Mouse (Mus musculus): ENCODE measurements around the gene Myom3. TPM values are rescaled to one million over a fixed set of nuclear protein-coding genes. Genes with fewer than 3 reads are reported as not detected.
"Not testable (repeated sequence)": the region's sequence is repeated elsewhere in the genome, so short reads cannot be mapped to it uniquely, and the experiment has no call there.

Gene Myom3
- polyA plus RNA-seq (2014; fragmentation: Nextera tagmentation; extraction: Ambion mirVana) = 0.17 TPM in 1 of 2 replicates, not detected in the other

DNA sequence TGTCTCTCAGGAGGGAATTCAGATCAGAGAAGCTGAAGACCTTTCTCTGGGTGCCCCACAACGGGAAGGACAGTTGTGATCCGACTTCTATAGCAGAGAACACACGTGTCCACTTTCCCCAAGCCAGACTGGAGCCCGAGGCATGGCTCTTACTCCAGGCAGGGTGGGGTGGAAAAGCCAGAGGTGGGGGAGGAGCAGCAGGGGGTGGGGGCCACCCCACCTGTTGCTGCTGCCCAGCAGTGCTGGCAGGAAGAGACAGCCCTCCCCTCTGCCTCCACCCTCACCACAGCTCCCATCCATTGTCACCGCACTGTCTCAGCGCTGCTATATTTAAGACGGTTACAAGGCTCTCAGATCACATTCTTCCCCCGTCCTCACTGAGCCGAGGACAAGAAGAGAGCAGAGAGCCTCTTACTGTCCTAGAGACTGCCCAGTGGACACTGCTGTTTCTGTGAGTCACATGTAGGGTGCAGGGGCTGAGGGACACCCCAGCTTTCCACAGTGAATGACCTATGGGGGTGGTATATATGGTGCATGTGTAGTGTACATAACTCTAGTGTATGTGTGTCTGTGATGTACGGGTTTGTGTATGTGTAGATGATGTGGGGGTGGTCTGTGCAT, at the start of gene Myom3:
Gene Myom3 (plus strand): TSS at position 360 of the 621 bp plus-strand sequence.
- Histone ChIP-seq H3K27me3 (ENCODE audit: control insufficient read depth, insufficient read depth, low read length) (no peaks in the 10 kb centered on the region), H3K36me3 (ENCODE audit: control insufficient read depth, insufficient read depth, low read length) (no peaks in the 10 kb centered on the region), H3K9me3 (ENCODE audit: control insufficient read depth, low read length) (no peaks in the 10 kb centered on the region), H3K4me2 (ENCODE audit: low read depth, low read length, severe bottlenecking) (no peak within 1 kb of the TSS), H3K4me1 (replicated peaks; ENCODE audit: control insufficient read depth, insufficient read depth, low read length) (no peaks in the 10 kb centered on the region), H3K27ac (ENCODE audit: low read depth, low read length) (no peak within 1 kb of the TSS), H3K9ac (ENCODE audit: low read length) (no peak within 1 kb of the TSS), H3K4me3 (ENCODE audit: low read depth, low read length) (no peak within 1 kb of the TSS)
- ATAC-seq (replicated peaks; ENCODE audit: low FRiP score) = no peak
- WGBS = 67% methylated on average over 10 of the region's 10 CpGs
- no peak for DNase-seq (ENCODE audit: low spot score)

DNA sequence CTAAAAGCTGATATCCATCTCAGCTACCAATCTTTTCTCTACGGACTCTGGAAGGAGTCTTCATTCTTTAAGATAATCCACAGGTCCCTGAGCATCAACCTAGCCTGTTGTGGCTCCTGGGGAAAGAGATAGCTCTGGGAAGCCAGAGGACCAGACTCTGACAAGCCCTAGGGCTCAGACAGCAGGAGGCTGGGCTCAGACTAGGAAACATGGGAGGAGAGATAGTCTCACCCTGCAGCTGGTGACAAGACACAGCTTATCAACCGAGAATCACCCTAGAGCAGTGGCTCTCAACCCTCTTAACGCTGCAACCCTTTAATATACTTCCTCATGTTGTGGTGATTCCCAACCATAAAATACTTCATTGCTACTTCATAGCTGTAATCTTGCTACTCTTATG, 49.1 kb upstream of the Myom3 start:
- H3K27me3 ChIP-seq (ENCODE audit: control insufficient read depth, insufficient read depth, low read length) = no peaks in the 10 kb centered on the region
- no peaks in the 10 kb centered on the region for H3K4me1 ChIP-seq (replicated peaks; ENCODE audit: control insufficient read depth, insufficient read depth, low read length)
- H3K4me2 ChIP-seq (ENCODE audit: low read depth, low read length, severe bottlenecking) = no peak overlapping the region
- H3K9ac ChIP-seq (ENCODE audit: low read length) = no peak overlapping the region
- no peak for DNase-seq (ENCODE audit: low spot score)
- H3K27ac ChIP-seq (ENCODE audit: low read depth, low read length) = no peak overlapping the region
- no peak overlapping the region for H3K4me3 ChIP-seq (ENCODE audit: low read depth, low read length)
- H3K9me3 ChIP-seq (ENCODE audit: control insufficient read depth, low read length) = no peaks in the 10 kb centered on the region
- no peak for ATAC-seq (replicated peaks; ENCODE audit: low FRiP score)
- WGBS = 86% methylated on average over 3 of the region's 3 CpGs
- no peaks in the 10 kb centered on the region for H3K36me3 ChIP-seq (ENCODE audit: control insufficient read depth, insufficient read depth, low read length)

DNA sequence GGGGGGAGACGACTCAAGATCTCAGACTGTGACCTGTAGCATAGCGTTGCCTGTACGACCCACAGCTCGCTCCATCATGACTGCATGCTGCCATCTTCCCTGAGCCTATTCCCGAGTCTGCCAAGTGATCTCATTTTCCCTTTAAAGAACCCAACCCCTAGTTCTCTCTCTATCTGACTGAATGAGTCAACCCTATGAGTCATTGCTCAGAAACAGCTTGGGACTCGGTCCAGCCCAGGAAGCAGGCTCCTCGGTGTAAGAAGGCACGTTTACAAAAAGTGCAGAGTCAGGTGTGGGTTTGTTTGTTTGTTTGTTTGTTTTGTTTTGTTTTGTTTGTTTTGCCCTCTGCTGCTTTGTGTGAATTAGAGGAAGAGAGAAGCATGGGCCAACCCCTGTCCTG, 44.7 kb upstream of the Myom3 start:
- 90% methylated on average over 8 of the region's 8 CpGs for WGBS
- Histone ChIP-seq H3K36me3 (ENCODE audit: control insufficient read depth, insufficient read depth, low read length) (no peaks in the 10 kb centered on the region), H3K27me3 (ENCODE audit: control insufficient read depth, insufficient read depth, low read length) (no peaks in the 10 kb centered on the region), H3K9me3 (ENCODE audit: control insufficient read depth, low read length) (no peaks in the 10 kb centered on the region), H3K27ac (ENCODE audit: low read depth, low read length) (no peak overlapping the region), H3K9ac (ENCODE audit: low read length) (no peak overlapping the region), H3K4me2 (ENCODE audit: low read depth, low read length, severe bottlenecking) (no peak overlapping the region), H3K4me1 (replicated peaks; ENCODE audit: control insufficient read depth, insufficient read depth, low read length) (no peaks in the 10 kb centered on the region), H3K4me3 (ENCODE audit: low read depth, low read length) (no peak overlapping the region)
- ATAC-seq (replicated peaks; ENCODE audit: low FRiP score) (no peak), DNase-seq (ENCODE audit: low spot score) (no peak)

DNA sequence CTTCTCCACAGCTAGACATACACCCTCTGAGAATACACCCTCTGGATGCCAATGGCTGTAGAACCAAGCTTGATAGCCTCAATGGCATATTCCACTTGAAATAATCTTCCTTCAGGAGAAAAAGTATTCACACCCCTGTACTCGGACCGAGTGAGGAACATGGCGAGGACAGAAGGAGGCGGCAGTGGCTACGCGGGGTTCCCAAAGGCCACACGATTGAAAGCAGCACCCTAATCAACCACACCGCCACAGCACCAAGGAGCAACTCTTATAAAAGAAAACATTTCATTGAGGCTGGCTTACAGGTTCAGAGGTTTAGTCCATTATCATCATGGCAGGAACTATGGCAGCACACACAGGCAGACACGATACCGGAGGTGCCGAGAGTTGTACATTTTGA, 43.1 kb upstream of the Myom3 start:
- not testable (repeated sequence) for ATAC-seq (replicated peaks; ENCODE audit: low FRiP score)

DNA sequence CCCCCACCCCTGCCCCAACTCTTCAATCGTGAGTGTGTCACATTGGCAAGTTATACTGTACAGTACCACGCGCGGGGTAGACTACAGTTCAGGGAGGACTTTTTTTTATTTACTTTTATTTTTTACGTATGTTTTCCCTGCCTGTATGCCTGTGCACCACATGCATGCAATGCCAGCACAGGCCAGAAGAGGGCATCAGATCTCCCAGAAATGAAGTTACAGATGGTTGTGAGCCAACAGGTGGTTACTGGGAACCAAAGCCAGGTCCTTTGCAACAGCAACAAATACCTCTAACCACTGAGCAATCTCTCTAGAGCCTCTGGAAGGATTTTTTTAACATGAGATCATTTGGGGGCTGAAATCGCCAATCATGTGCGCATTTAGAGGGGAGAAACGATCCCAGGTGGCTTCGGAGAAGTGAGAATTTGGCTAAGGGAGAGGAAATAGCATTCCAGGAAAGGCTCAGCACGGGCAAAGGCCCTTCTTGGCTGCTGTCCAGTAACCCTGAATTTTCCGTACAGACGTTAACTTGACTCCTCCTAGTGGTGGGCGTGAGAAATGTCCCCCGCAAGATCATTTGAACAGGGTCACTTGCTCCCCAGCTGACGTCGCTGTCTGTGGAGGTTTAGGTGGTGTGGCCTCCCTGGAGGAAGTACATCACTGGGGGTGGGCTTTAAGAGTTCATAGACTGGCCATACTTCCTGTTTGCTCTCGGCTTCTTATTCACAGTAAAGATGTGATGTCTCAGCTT, 36.8 kb upstream of the Myom3 start:
- 80% methylated on average over 17 of the region's 17 CpGs for WGBS
- Histone ChIP-seq H3K27me3 (ENCODE audit: control insufficient read depth, insufficient read depth, low read length) (no peaks in the 10 kb centered on the region), H3K27ac (ENCODE audit: low read depth, low read length) (no peak overlapping the region), H3K36me3 (ENCODE audit: control insufficient read depth, insufficient read depth, low read length) (no peaks in the 10 kb centered on the region), H3K9ac (ENCODE audit: low read length) (no peak overlapping the region), H3K9me3 (ENCODE audit: control insufficient read depth, low read length) (no peaks in the 10 kb centered on the region), H3K4me2 (ENCODE audit: low read depth, low read length, severe bottlenecking) (no peak overlapping the region), H3K4me1 (replicated peaks; ENCODE audit: control insufficient read depth, insufficient read depth, low read length) (peaks cover 4% of the 10 kb centered on the region; the same call in 1 of the 2 replicates), H3K4me3 (ENCODE audit: low read depth, low read length) (no peak overlapping the region)
- ATAC-seq (replicated peaks; ENCODE audit: low FRiP score) (no peak), DNase-seq (ENCODE audit: low spot score) (no peak)

More for the DNA sequence above, 43.1 kb upstream of the Myom3 start:
- 96% methylated on average over 11 of the region's 11 CpGs for WGBS
- H3K4me1 ChIP-seq (replicated peaks; ENCODE audit: control insufficient read depth, insufficient read depth, low read length); H3K4me3 ChIP-seq (ENCODE audit: low read depth, low read length); H3K27me3 ChIP-seq (ENCODE audit: control insufficient read depth, insufficient read depth, low read length); DNase-seq (ENCODE audit: low spot score); H3K36me3 ChIP-seq (ENCODE audit: control insufficient read depth, insufficient read depth, low read length); H3K4me2 ChIP-seq (ENCODE audit: low read depth, low read length, severe bottlenecking); H3K27ac ChIP-seq (ENCODE audit: low read depth, low read length); H3K9me3 ChIP-seq (ENCODE audit: control insufficient read depth, low read length); H3K9ac ChIP-seq (ENCODE audit: low read length): not testable (repeated sequence)

DNA sequence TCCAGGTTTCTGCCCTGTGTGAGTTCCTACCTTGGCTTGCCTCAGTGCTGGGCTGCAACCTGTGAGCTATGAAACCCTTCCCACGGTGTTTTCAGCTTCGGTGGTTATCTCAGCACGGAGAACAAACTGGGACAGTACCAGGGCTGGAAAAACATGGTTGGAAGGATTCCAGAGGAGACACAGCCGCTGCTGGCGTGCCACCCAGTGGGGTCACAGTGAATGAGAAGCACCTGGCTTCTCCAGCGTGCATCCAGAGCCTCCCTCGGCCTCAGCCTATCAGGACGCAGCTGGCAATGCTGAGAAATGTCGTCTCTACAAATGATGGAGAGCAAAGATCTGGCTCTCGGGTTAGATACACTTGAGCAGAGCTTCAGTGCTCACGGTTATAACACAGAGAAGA, 33.1 kb upstream of the Myom3 start:
- no peak overlapping the region for H3K4me3 ChIP-seq (ENCODE audit: low read depth, low read length)
- H3K9ac ChIP-seq (ENCODE audit: low read length) = no peak overlapping the region
- 83% methylated on average over 11 of the region's 11 CpGs for WGBS
- H3K4me2 ChIP-seq (ENCODE audit: low read depth, low read length, severe bottlenecking) = no peak overlapping the region
- DNase-seq (ENCODE audit: low spot score) (no peak), ATAC-seq (replicated peaks; ENCODE audit: low FRiP score) (no peak)
- no peaks in the 10 kb centered on the region for H3K36me3 ChIP-seq (ENCODE audit: control insufficient read depth, insufficient read depth, low read length)
- peaks cover 4% of the 10 kb centered on the region; the same call in 1 of the 2 replicates for H3K4me1 ChIP-seq (replicated peaks; ENCODE audit: control insufficient read depth, insufficient read depth, low read length)
- H3K27ac ChIP-seq (ENCODE audit: low read depth, low read length) = no peak overlapping the region
- no peaks in the 10 kb centered on the region; the same call in 1 of the 2 replicates for H3K27me3 ChIP-seq (ENCODE audit: control insufficient read depth, insufficient read depth, low read length)
- H3K9me3 ChIP-seq (ENCODE audit: control insufficient read depth, low read length) = no peaks in the 10 kb centered on the region

DNA sequence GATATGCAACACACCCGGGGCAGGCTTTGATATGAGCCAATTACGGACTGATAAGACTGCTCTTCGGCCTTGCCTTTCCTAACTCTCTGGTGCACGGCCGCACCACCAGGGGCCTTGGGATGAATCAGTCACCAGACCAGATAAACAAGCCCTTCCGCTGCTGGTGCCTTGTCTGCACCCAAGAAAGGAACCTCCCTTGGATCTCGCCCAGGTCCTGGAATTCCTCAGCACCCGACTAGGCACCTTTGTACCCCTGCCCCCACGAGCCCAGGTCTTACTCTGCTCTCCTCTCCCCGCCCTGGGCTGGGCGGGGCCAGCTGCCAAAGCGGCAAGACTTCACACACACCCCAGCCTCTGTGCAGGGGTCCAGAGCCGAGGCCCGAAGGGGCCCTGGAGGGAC, 31.7 kb upstream of the Myom3 start, which contains the start of gene Il22ra1:
Gene Il22ra1 (plus strand): TSS at position 356 of the 400 bp plus-strand sequence.
- H3K27ac ChIP-seq (ENCODE audit: low read depth, low read length) = no peak within 1 kb of the TSS
- no peak for DNase-seq (ENCODE audit: low spot score)

DNA sequence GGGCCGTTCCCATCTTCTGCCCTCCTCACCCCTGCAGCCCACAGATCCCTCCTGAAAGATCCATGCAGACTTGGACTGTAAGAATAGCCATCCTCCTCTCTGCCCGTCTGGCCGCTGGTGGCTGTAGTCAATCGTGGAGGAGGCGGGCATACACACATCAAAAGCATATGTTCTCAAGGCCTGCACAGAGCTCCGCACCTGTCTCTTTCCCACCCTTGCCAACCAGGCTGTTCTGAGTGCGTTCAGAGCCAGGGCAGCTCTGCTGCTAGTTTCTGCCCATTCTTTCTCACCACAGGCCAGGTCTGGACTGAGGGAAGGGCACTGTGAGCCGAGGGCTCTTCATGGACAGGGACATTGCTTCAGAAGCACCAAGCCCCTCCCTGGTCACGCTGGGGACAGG, 29.3 kb upstream of the Myom3 start:
- WGBS = 86% methylated on average over 9 of the region's 9 CpGs
- Histone ChIP-seq H3K9ac (ENCODE audit: low read length) (no peak overlapping the region), H3K4me1 (replicated peaks; ENCODE audit: control insufficient read depth, insufficient read depth, low read length) (no peaks in the 10 kb centered on the region), H3K9me3 (ENCODE audit: control insufficient read depth, low read length) (no peaks in the 10 kb centered on the region; the same call in 1 of the 2 replicates), H3K4me2 (ENCODE audit: low read depth, low read length, severe bottlenecking) (no peak overlapping the region), H3K27ac (ENCODE audit: low read depth, low read length) (no peak overlapping the region), H3K4me3 (ENCODE audit: low read depth, low read length) (no peak overlapping the region), H3K36me3 (ENCODE audit: control insufficient read depth, insufficient read depth, low read length) (no peaks in the 10 kb centered on the region), H3K27me3 (ENCODE audit: control insufficient read depth, insufficient read depth, low read length) (no peaks in the 10 kb centered on the region; the same call in 1 of the 2 replicates)
- ATAC-seq (replicated peaks; ENCODE audit: low FRiP score) = no peak
- no peak for DNase-seq (ENCODE audit: low spot score)

More for the DNA sequence above, 31.7 kb upstream of the Myom3 start, which contains the start of gene Il22ra1:
- Histone ChIP-seq H3K4me1 (replicated peaks; ENCODE audit: control insufficient read depth, insufficient read depth, low read length) (no peaks in the 10 kb centered on the region), H3K9ac (ENCODE audit: low read length) (no peak within 1 kb of the TSS), H3K27me3 (ENCODE audit: control insufficient read depth, insufficient read depth, low read length) (no peaks in the 10 kb centered on the region; the same call in 1 of the 2 replicates), H3K4me2 (ENCODE audit: low read depth, low read length, severe bottlenecking) (no peak within 1 kb of the TSS), H3K36me3 (ENCODE audit: control insufficient read depth, insufficient read depth, low read length) (no peaks in the 10 kb centered on the region), H3K9me3 (ENCODE audit: control insufficient read depth, low read length) (no peaks in the 10 kb centered on the region), H3K4me3 (ENCODE audit: low read depth, low read length) (no peak within 1 kb of the TSS)
- no peak for ATAC-seq (replicated peaks; ENCODE audit: low FRiP score)
- WGBS = 65% methylated on average over 14 of the region's 14 CpGs

Measured in forebrain, embryonic 11.5 days (tissue).